Mouse (Mus musculus) liver, embryonic 14.5 days (tissue): Measurements from ENCODE around the gene Tnfsf13. TPM values are rescaled to one million over a fixed set of nuclear protein-coding genes. Genes with fewer than 3 reads are reported as not detected.
A peak's percentile ranks its signal among the peaks of the same experiment; 100 is the strongest.

Experiments
- ATAC-seq: fragments of 200-750 bp; cut with Nextera tagmentation; 2 replicates; pipeline ENCODE4 v1.8.0; 2017; ENCODE audit warnings: moderate number of reproducible peaks, mild to moderate bottlenecking, moderate library complexity; ENCODE audit not compliant: insufficient read depth
- DNase-seq, 3 experiments: peaks; one replicate each; pipeline ENCODE4 v3.0.0-alpha.2; 2012 to 2013; ENCODE audit warnings: low read depth in 3 of 3, low spot score in 3 of 3
- H3K27ac ChIP-seq: fragments of 300-500 bp; sonication (generic); 2 replicates; pipeline ENCODE4 v1.5.1; 2014; ENCODE audit warnings: moderate library complexity, mild to moderate bottlenecking, control low read depth, inconsistent platforms
- H3K27me3 ChIP-seq: fragments of 300-500 bp; sonication (generic); 2 replicates; pipeline ENCODE4 v1.6.1; 2014; ENCODE audit warnings: mild to moderate bottlenecking, low read length, moderate library complexity; ENCODE audit not compliant: control insufficient read depth, insufficient read depth
- H3K36me3 ChIP-seq: fragments of 300-500 bp; sonication (generic); replicated peaks from 2 replicates; pipeline ENCODE4 v1.6.1; 2014; ENCODE audit warnings: low read depth; ENCODE audit not compliant: control insufficient read depth, insufficient read depth
- H3K4me1 ChIP-seq, 2 experiments: fragments of 200-500 bp in 1 of 2; fragments of 300-500 bp in 1 of 2; sonication (generic) in 1 of 2; replicated peaks; 2 replicates each; pipeline ENCODE4 v1.6.1; 2012 to 2014; ENCODE audit warnings: antibody characterized with exemption in 1 of 2, inconsistent platforms in 1 of 2, low read length in 1 of 2; ENCODE audit not compliant: control insufficient read depth in 2 of 2, insufficient read depth in 2 of 2
- H3K4me2 ChIP-seq: fragments of 300-500 bp; sonication (generic); 2 replicates; pipeline ENCODE4 v1.6.1; 2014; ENCODE audit warnings: low read depth, mild to moderate bottlenecking, control low read depth, moderate library complexity
- H3K4me3 ChIP-seq, 2 experiments: fragments of 200-500 bp in 1 of 2; fragments of 300-500 bp in 1 of 2; sonication (generic) in 1 of 2; 2 replicates each; pipeline ENCODE4 v1.5.1; 2012 to 2014; ENCODE audit warnings: low read depth in 2 of 2, low read length in 2 of 2, mild to moderate bottlenecking in 2 of 2, control low read depth in 1 of 2, inconsistent platforms in 1 of 2, moderate library complexity in 1 of 2; ENCODE audit not compliant: insufficient read depth in 1 of 2
- H3K9ac ChIP-seq: fragments of 300-500 bp; sonication (generic); replicated peaks from 2 replicates; pipeline ENCODE4 v1.6.1; 2014; ENCODE audit warnings: mild to moderate bottlenecking, control low read depth, moderate library complexity
- H3K9me3 ChIP-seq: fragments of 300-500 bp; sonication (generic); 2 replicates; pipeline ENCODE4 v1.6.1; 2016; ENCODE audit warnings: low read length, mixed read lengths; ENCODE audit not compliant: control insufficient read depth
- CTCF ChIP-seq: IDR thresholded peaks from 2 replicates; pipeline ENCODE4 v1.5.1; 2016; ENCODE audit warnings: antibody characterized with exemption, low read depth, control low read depth
- EP300 ChIP-seq: IDR thresholded peaks from 2 replicates; pipeline ENCODE4 v1.6.1; 2016; ENCODE audit warnings: antibody characterized with exemption, low read depth
- WGBS: fragments of 180-500 bp; shearing (Covaris S2); extraction: QIAGEN DNeasy Blood & Tissue Kit; methylation state at CpG from one replicate; pipeline ENCODE4 v1.1.7; 2014; ENCODE audit not compliant: insufficient replicate concordance; 5-methylcytosine and 5-hydroxymethylcytosine counted together
- polyA plus RNA-seq, 2 experiments: library from polyadenylated mRNA; depleted of rRNA in 1 of 2; stranded (reverse) in 1 of 2; unstranded in 1 of 2; fragments of >200 nt; fragmentation: Nextera tagmentation in 1 of 2; extraction: Ambion mirVana in 1 of 2; gene quantifications; 2 replicates each; pipeline versions ENCODE4 v1.2.1 to v1.2.3; 2012 to 2014

Gene Tnfsf13
- polyA plus RNA-seq, 2 experiments, result 0.20 to 0.26 TPM

GRCm38 (mm10) chr11:69715482-69715881 lies 29.9 kb upstream of the Tnfsf13 start:
- H3K27me3 ChIP-seq, result no peaks in the 10 kb centered on the region
- DNase-seq, result no peak
- H3K4me2 ChIP-seq, result no peak overlapping the region
- H3K4me1 ChIP-seq, result peaks cover 24 to 27% of the 10 kb centered on the region in 2 experiments
- no peaks in the 10 kb centered on the region for H3K36me3 ChIP-seq
- H3K9ac ChIP-seq, result no peak overlapping the region
- TF ChIP-seq CTCF (peak; percentile 86), EP300 (no peak)
- no peak for ATAC-seq
- WGBS, result 48% methylated on average over 9 of the region's 9 CpGs
- no peak overlapping the region for H3K4me3 ChIP-seq
- H3K27ac ChIP-seq, result no peak overlapping the region
- H3K9me3 ChIP-seq, result no peaks in the 10 kb centered on the region

- Histone ChIP-seq H3K9ac (no peak overlapping the region), H3K27me3 (no peaks in the 10 kb centered on the region), H3K9me3 (no peaks in the 10 kb centered on the region), H3K4me2 (no peak overlapping the region), H3K36me3 (no peaks in the 10 kb centered on the region), H3K27ac (no peak overlapping the region), H3K4me1 (peaks cover 31 to 34% of the 10 kb centered on the region in 2 experiments), H3K4me3 (no peak overlapping the region)
- WGBS, result 75% methylated on average over 18 of the region's 18 CpGs
- ATAC-seq (no peak), DNase-seq (no peak)
- TF ChIP-seq EP300 (no peak), CTCF (no peak)
Measured at GRCm38 (mm10) chr11:69714636-69715329, 29.2 kb upstream of the Tnfsf13 start.

DNA sequence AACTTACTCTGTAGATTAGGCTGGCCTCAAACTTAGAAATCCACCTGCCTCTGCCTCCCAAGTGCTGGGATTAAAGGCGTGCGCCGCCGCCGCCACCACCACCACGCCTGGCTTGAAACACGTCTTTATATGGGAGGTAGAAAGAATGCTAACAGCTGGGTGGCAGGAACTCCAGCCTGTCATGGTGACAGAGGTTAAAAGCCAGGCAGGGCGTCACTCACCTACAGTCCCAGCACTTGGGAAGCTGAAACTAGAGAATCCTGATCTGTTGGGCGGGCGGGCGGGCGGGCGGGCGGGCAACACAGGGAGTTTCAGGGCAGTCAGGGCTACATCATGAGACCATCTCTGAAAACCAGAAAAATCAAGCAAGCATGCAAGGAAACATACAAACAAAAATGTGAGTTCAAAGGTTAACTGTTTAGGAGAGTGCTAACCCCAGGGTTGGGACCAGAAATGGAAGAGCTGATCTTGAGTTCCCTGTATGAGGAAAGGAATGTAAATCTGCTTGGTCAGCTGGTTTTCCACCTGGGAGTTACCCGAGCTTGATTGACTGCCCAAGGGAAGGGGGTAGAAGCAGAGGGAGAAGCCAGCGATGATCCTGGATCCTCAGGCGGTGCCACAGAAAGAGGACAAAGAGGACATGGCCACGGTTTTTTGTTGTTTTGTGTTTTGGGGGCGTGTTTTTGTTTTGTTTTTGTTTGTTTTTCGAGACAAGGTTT lies 27.5 kb upstream of the Tnfsf13 start:
- peaks cover 22 to 24% of the 10 kb centered on the region in 2 experiments for H3K4me1 ChIP-seq
- no peak overlapping the region for H3K4me2 ChIP-seq
- no peak for DNase-seq
- H3K27ac ChIP-seq, result no peak overlapping the region
- H3K27me3 ChIP-seq, result no peaks in the 10 kb centered on the region
- no peak for ATAC-seq
- no peak overlapping the region for H3K9ac ChIP-seq
- no peaks in the 10 kb centered on the region for H3K9me3 ChIP-seq
- 80% methylated on average over 20 of the region's 20 CpGs for WGBS
- TF ChIP-seq CTCF (no peak), EP300 (no peak)
- H3K36me3 ChIP-seq, result no peaks in the 10 kb centered on the region
- H3K4me3 ChIP-seq, result no peak overlapping the region

GRCm38 (mm10) chr11:69711082-69711481 lies 25.5 kb upstream of the Tnfsf13 start:
- 67% methylated on average over 2 of the region's 2 CpGs for WGBS
- no peak for DNase-seq
- Histone ChIP-seq H3K27ac (no peak overlapping the region), H3K4me3 (no peak overlapping the region), H3K4me1 (peaks cover 12 to 15% of the 10 kb centered on the region in 2 experiments), H3K27me3 (no peaks in the 10 kb centered on the region), H3K9me3 (no peaks in the 10 kb centered on the region), H3K4me2 (no peak overlapping the region), H3K9ac (0 out of 2 replicates have a peak overlapping the region, but pooled peaks have one; percentile 3), H3K36me3 (no peaks in the 10 kb centered on the region)
- TF ChIP-seq EP300 (no peak), CTCF (no peak)
- ATAC-seq, result no peak

DNA sequence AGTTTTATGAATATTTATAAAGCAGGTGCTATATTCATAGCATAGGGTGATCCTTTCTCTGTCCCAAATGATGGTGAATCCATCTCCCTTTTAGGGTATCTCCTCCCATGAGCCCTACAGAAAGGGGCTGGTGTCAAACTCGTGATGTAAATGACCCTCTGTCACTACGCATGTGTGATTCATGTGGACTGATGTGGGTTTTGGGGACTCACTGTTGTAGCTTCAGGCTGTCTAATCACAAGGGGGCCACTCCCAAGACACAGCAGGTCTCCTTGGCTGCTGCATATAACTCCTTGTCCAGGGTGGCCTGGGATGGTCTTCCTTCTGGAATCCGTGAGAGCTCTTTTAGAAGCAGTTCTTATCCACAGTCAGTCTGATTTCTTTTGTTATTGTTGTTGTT lies 24.9 kb upstream of the Tnfsf13 start:
- H3K27ac ChIP-seq, result peak overlapping the region; percentile 54
- ATAC-seq (0 out of 2 replicates have a peak, but pooled peaks have one; percentile 29), DNase-seq (no peak)
- peak overlapping the region; percentile 24; the same call in 1 of the 2 replicates for H3K9ac ChIP-seq
- peaks cover 12 to 16% of the 10 kb centered on the region in 2 experiments for H3K4me1 ChIP-seq
- H3K36me3 ChIP-seq, result no peaks in the 10 kb centered on the region
- H3K9me3 ChIP-seq, result no peaks in the 10 kb centered on the region
- no peak for TF ChIP-seq CTCF
- no peak for TF ChIP-seq EP300
- H3K4me2 ChIP-seq, result no peak overlapping the region
- WGBS, result 58% methylated on average over 3 of the region's 3 CpGs
- no peak overlapping the region for H3K4me3 ChIP-seq
- H3K27me3 ChIP-seq, result no peaks in the 10 kb centered on the region
